Mouse (Mus musculus): ENCODE data around the gene Catsper1. TPM values are rescaled to one million over a fixed set of nuclear protein-coding genes. Genes with fewer than 3 reads are reported as not detected.

Catsper1 gene
- total RNA-seq (2021), result not detected
- long read RNA-seq, experiment 1, result 0 reads
- long read RNA-seq, experiment 2, result 0 reads

DNA sequence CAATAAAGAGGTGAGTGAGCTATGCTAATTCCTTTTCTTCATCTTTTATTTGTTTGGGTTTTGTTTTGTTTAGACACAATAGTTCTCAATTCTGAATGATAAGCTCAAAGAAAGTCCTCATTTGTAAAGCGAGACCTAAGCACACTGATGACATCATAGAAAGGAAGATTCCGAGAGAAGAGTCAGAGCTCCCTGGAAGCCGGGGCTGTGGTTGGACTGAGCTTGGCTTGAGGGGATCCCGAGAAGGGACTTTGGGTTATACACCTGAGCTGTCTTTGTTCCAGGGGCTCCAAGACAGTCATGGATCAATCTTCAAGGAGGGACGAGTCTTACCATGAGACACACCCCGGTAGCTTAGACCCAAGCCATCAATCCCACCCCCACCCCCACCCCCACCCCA is at the start of gene Catsper1:
Gene Catsper1, plus strand, starts transcription at position 301 of the 400 bp plus-strand sequence.
- Histone ChIP-seq H3K27ac (no peak within 1 kb of the TSS), H3K4me3 (no peak within 1 kb of the TSS)
- TF ChIP-seq CTCF (conservative IDR thresholded peaks at IDR 0.05), result no peak
- no peak for DNase-seq (ENCODE audit: low spot score in 2 of 2)

DNA sequence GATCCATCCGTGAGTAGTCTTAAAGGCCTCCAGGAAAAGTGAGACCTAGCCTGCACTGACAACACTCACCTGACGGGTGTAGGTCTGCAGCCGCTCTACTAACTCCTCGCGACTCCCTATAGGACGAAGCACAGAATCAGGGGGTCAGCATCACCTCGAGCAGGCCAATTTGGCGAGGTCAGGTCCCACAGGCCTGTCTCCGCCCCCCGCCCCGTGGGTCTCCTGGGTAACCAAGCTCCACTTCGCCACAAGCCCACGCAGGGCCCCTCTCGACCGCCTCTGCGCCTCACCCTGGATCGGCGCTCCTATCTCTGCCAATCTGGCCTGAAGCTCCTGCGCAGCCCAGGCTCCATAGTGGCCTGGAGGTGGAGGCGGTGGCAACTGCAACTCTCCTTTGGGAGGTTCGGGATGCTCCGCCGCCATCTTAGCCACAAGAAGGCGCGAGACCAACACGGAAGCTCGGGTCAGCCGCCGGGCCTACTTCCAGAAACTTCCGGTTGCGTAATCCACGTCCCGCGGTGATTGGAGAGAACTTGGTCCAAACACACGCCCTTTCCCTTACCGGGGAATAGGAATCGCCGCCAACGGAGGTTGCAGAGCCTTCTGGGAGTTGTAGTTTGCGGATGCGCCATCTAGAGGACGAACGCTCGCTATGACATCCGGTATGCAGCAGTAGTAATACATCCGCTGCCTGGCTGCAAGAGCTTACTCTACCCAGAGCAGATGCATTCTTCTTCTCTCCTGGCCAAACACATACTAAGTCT is 40.4 kb upstream of the Catsper1 start, which contains the start of gene Sf3b2:
Gene Sf3b2, minus strand, starts transcription at position 484 of the 764 bp plus-strand sequence.
- TF ChIP-seq CTCF (conservative IDR thresholded peaks at IDR 0.05), result peak; percentile 86
- Histone ChIP-seq H3K4me3 (peak within 1 kb of the TSS; percentile 85), H3K27ac (peak within 1 kb of the TSS; percentile 98)
- peak; percentile 99 to 100 for DNase-seq (ENCODE audit: low spot score in 2 of 2)

- Histone ChIP-seq H3K4me3 (peak overlapping the region; percentile 85), H3K27ac (peak overlapping the region; percentile 96)
- DNase-seq (ENCODE audit: low spot score in 2 of 2), result no peak
- no peak for TF ChIP-seq CTCF (conservative IDR thresholded peaks at IDR 0.05)
Measured at GRCm38 (mm10) chr19:5295736-5296075, 39.8 kb upstream of the Catsper1 start.

DNA sequence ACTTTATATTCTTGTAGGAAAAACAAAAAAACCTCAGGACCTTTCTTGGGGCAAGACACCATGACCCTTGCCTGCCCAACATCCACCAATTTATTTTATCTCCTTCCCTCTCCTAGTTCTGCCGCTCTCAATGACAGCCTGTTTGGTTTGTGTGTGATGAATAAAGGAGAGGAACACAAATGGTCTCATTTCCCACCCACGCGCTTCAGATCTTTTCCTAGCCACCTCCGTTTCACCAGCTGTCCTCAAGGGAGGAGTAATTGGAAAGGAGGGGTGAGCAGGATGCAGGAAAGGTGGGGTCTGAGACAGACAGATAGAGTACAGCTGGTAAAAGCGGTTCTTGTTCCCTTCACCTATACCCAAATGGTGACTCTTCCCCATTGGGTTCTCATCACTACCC is 38.9 kb upstream of the Catsper1 start:
- peak; percentile 71 to 86 for DNase-seq (ENCODE audit: low spot score in 2 of 2)
- no peak for TF ChIP-seq CTCF (conservative IDR thresholded peaks at IDR 0.05)
- Histone ChIP-seq H3K4me3 (peak overlapping the region; percentile 85), H3K27ac (peak overlapping the region; percentile 96)

GRCm38 (mm10) chr19:5297903-5298800 is 37.4 kb upstream of the Catsper1 start, which contains the start of gene Gal3st3:
Gene Gal3st3, plus strand, starts transcription at chr19:5298331.
- TF ChIP-seq CTCF (conservative IDR thresholded peaks at IDR 0.05), result no peak
- Histone ChIP-seq H3K27ac (peak within 1 kb of the TSS; percentile 96), H3K4me3 (peak within 1 kb of the TSS; percentile 80)
- peak; percentile 48 to 63 for DNase-seq (ENCODE audit: low spot score in 2 of 2)

GRCm38 (mm10) chr19:5300588-5300987 is 35.0 kb upstream of the Catsper1 start:
- DNase-seq (ENCODE audit: low spot score in 2 of 2), result no peak
- H3K27ac ChIP-seq, result no peak overlapping the region
- TF ChIP-seq CTCF (conservative IDR thresholded peaks at IDR 0.05), result no peak
- peak overlapping the region; percentile 80 for H3K4me3 ChIP-seq

- DNase-seq (ENCODE audit: low spot score in 2 of 2), result peak in 1 of 2 experiments; percentile 53
- TF ChIP-seq CTCF (conservative IDR thresholded peaks at IDR 0.05), result peak; percentile 80
- Histone ChIP-seq H3K27ac (no peak overlapping the region), H3K4me3 (no peak overlapping the region)
Measured at GRCm38 (mm10) chr19:5302455-5302854, 33.1 kb upstream of the Catsper1 start.

- TF ChIP-seq CTCF (conservative IDR thresholded peaks at IDR 0.05), result peak; percentile 66
- DNase-seq (ENCODE audit: low spot score in 2 of 2), result no peak
- Histone ChIP-seq H3K4me3 (no peak overlapping the region), H3K27ac (no peak overlapping the region)
Measured at GRCm38 (mm10) chr19:5306279-5306678, 29.3 kb upstream of the Catsper1 start.

DNA sequence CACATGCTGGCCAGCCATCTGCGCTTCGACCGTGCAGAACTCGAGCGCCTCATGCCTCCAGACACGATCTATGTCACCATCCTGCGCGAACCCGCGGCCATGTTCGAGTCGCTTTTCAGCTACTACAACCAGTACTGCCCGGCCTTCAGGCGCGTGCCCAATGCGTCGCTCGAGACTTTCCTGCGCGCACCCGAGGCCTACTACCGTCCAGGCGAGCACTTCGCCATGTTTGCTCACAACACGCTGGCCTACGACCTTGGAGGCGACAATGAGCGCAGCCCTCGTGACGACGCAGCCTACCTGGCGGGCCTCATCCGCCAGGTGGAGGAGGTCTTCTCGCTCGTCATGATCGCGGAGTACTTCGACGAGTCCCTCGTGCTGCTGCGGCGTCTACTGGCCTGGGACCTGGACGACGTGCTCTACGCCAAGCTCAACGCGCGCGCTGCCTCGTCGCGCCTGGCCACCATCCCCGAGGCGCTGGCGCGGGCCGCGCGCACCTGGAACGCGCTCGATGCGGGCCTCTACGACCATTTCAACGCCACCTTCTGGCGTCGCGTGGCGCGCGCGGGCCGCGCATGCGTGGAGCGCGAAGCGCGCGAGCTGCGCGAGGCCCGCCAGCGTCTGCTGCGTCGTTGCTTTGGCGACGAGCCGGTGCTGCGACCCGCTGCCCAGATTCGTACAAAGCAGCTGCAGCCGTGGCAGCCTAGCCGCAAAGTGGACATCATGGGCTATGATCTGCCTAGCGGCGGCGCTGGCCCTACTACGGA is 28.4 kb upstream of the Catsper1 start:
- no peak overlapping the region for H3K27ac ChIP-seq
- DNase-seq (ENCODE audit: low spot score in 2 of 2), result peak in 1 of 2 experiments; percentile 29
- TF ChIP-seq CTCF (conservative IDR thresholded peaks at IDR 0.05), result no peak
- H3K4me3 ChIP-seq, result peak overlapping the region; percentile 8; the same call in 1 of the 2 replicates

DNA sequence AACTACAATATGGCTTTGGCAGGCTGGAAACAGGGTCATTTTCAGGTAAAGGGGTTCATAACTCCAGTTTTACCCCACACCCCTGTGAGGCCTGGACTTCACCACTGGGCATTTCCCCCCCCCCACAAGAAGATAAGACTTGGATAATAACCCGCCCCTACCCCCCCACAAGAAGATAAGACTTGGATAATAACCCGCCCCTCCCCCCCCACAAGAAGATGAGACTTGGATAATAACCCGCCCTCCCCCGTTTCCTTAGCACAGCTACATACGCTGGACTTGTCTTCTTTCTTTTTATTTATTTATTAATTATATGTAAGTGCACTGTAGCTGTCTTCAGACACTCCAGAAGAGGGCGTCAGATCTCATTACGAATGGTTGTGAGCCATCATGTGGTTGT is 26.5 kb upstream of the Catsper1 start:
- DNase-seq (ENCODE audit: low spot score in 2 of 2), result no peak
- Histone ChIP-seq H3K4me3 (no peak overlapping the region), H3K27ac (no peak overlapping the region)
- TF ChIP-seq CTCF (conservative IDR thresholded peaks at IDR 0.05), result no peak

GRCm38 (mm10) chr19:5313189-5313588 is 22.4 kb upstream of the Catsper1 start:
- DNase-seq (ENCODE audit: low spot score in 2 of 2), result no peak
- Histone ChIP-seq H3K4me3 (no peak overlapping the region), H3K27ac (no peak overlapping the region)
- TF ChIP-seq CTCF (conservative IDR thresholded peaks at IDR 0.05), result no peak

GRCm38 (mm10) chr19:5323801-5324200 is 11.7 kb upstream of the Catsper1 start:
- TF ChIP-seq CTCF (conservative IDR thresholded peaks at IDR 0.05), result no peak
- no peak overlapping the region for H3K27ac ChIP-seq
- no peak for DNase-seq (ENCODE audit: low spot score in 2 of 2)
- H3K4me3 ChIP-seq, result no peak overlapping the region

Data from layer of hippocampus, adult 2 months (tissue).